Mouse (Mus musculus): Measurements from ENCODE around the gene Gm28047. TPM values are rescaled to one million over a fixed set of nuclear protein-coding genes. Genes with fewer than 3 reads are reported as not detected.

Gene Gm28047
- polyA plus RNA-seq, 1 experiment: not detected

GRCm38 (mm10) chr15:102552599-102552998, 72.3 kb downstream of the Gm28047 start:
- Histone ChIP-seq H3ac (ENCODE audit: control insufficient read depth, insufficient read length, low read depth) (no peak overlapping the region), H3K4me3 (ENCODE audit: insufficient read depth, poor library complexity, severe bottlenecking) (no peak overlapping the region), H3K79me3 (ENCODE audit: low read depth) (no peaks in the 10 kb centered on the region), H3K79me2 (ENCODE audit: control insufficient read depth, insufficient read depth) (no peaks in the 10 kb centered on the region), H3K36me3 (ENCODE audit: control insufficient read depth, insufficient read depth) (peaks cover 78% of the 10 kb centered on the region), H3K27me3 (ENCODE audit: control insufficient read depth, insufficient read depth, insufficient read length) (no peaks in the 10 kb centered on the region)
- TF ChIP-seq CEBPB (IDR thresholded peaks at IDR 0.05; ENCODE audit: low read depth) (no peak), MAX (IDR thresholded peaks at IDR 0.05) (no peak), USF1 (IDR thresholded peaks at IDR 0.05; ENCODE audit: low read depth) (no peak), CTCF (IDR thresholded peaks at IDR 0.05; ENCODE audit: control insufficient read depth, insufficient read depth, insufficient read length) (no peak), MYOG (IDR thresholded peaks at IDR 0.05; ENCODE audit: control insufficient read depth, extremely low read depth, insufficient read length) (no peak), FOSL1 (IDR thresholded peaks at IDR 0.05; ENCODE audit: insufficient read depth, low read length, poor library complexity, severe bottlenecking) (no peak)

DNA sequence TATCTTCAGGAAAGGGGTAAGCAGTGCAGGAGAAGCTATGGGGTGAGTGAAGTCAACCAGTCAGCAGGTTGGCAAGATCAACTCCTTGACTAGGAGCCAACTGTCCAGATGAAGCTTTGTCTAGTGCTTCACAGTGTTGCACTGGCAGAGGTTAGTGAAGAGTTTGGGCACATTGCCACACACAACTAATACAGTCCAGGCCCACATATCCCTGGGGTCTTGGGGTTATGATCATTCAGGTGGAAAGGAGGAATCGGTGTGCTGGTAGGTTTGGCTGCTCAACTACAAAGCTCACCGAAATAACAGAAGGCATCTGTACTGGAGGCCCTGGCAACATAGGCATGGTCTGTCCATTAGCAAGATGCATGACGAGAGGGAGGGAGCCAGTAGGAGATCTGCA, 77.4 kb downstream of the Gm28047 start:
- TF ChIP-seq CTCF (IDR thresholded peaks at IDR 0.05; ENCODE audit: control insufficient read depth, insufficient read depth, insufficient read length) (no peak), MYOG (IDR thresholded peaks at IDR 0.05; ENCODE audit: control insufficient read depth, extremely low read depth, insufficient read length) (no peak), MYOD1 (IDR thresholded peaks at IDR 0.05; ENCODE audit: control insufficient read depth, insufficient read length, low read depth) (no peak), FOSL1 (IDR thresholded peaks at IDR 0.05; ENCODE audit: insufficient read depth, low read length, poor library complexity, severe bottlenecking) (no peak), MAX (IDR thresholded peaks at IDR 0.05) (no peak), CEBPB (IDR thresholded peaks at IDR 0.05; ENCODE audit: low read depth) (no peak), USF1 (IDR thresholded peaks at IDR 0.05; ENCODE audit: low read depth) (no peak)
- H3K36me3 ChIP-seq (ENCODE audit: control insufficient read depth, insufficient read depth): peaks cover 76% of the 10 kb centered on the region

GRCm38 (mm10) chr15:102546677-102547427, 78.0 kb downstream of the Gm28047 start:
- Histone ChIP-seq H3K36me3 (ENCODE audit: control insufficient read depth, insufficient read depth) (peaks cover 76% of the 10 kb centered on the region), H3K79me2 (ENCODE audit: control insufficient read depth, insufficient read depth) (no peaks in the 10 kb centered on the region), H3ac (ENCODE audit: control insufficient read depth, insufficient read length, low read depth) (no peak overlapping the region), H3K79me3 (ENCODE audit: low read depth) (no peaks in the 10 kb centered on the region), H3K27me3 (ENCODE audit: control insufficient read depth, insufficient read depth, insufficient read length) (no peaks in the 10 kb centered on the region), H3K4me3 (ENCODE audit: insufficient read depth, poor library complexity, severe bottlenecking) (no peak overlapping the region)
- no peak for TF ChIP-seq MYOD1 (IDR thresholded peaks at IDR 0.05; ENCODE audit: control insufficient read depth, insufficient read length, low read depth)
- TF ChIP-seq MAX (IDR thresholded peaks at IDR 0.05): no peak
- no peak for TF ChIP-seq FOSL1 (IDR thresholded peaks at IDR 0.05; ENCODE audit: insufficient read depth, low read length, poor library complexity, severe bottlenecking)
- no peak for TF ChIP-seq MYOG (IDR thresholded peaks at IDR 0.05; ENCODE audit: control insufficient read depth, extremely low read depth, insufficient read length)
- no peak for TF ChIP-seq USF1 (IDR thresholded peaks at IDR 0.05; ENCODE audit: low read depth)

More for the DNA sequence above, 77.4 kb downstream of the Gm28047 start:
- Histone ChIP-seq H3ac (ENCODE audit: control insufficient read depth, insufficient read length, low read depth) (no peak overlapping the region), H3K79me2 (ENCODE audit: control insufficient read depth, insufficient read depth) (no peaks in the 10 kb centered on the region), H3K27me3 (ENCODE audit: control insufficient read depth, insufficient read depth, insufficient read length) (no peaks in the 10 kb centered on the region), H3K79me3 (ENCODE audit: low read depth) (no peaks in the 10 kb centered on the region), H3K4me3 (ENCODE audit: insufficient read depth, poor library complexity, severe bottlenecking) (no peak overlapping the region)

- H3K27me3 ChIP-seq (ENCODE audit: control insufficient read depth, insufficient read depth, insufficient read length): no peaks in the 10 kb centered on the region
- no peaks in the 10 kb centered on the region for H3K79me3 ChIP-seq (ENCODE audit: low read depth)
- H3ac ChIP-seq (ENCODE audit: control insufficient read depth, insufficient read length, low read depth): no peak overlapping the region
- no peak overlapping the region for H3K4me3 ChIP-seq (ENCODE audit: insufficient read depth, poor library complexity, severe bottlenecking)
- no peaks in the 10 kb centered on the region for H3K79me2 ChIP-seq (ENCODE audit: control insufficient read depth, insufficient read depth)
- TF ChIP-seq MYOG (IDR thresholded peaks at IDR 0.05; ENCODE audit: control insufficient read depth, extremely low read depth, insufficient read length) (no peak), CEBPB (IDR thresholded peaks at IDR 0.05; ENCODE audit: low read depth) (no peak), FOSL1 (IDR thresholded peaks at IDR 0.05; ENCODE audit: insufficient read depth, low read length, poor library complexity, severe bottlenecking) (no peak), MAX (IDR thresholded peaks at IDR 0.05) (no peak), MYOD1 (IDR thresholded peaks at IDR 0.05; ENCODE audit: control insufficient read depth, insufficient read length, low read depth) (no peak), USF1 (IDR thresholded peaks at IDR 0.05; ENCODE audit: low read depth) (no peak), CTCF (IDR thresholded peaks at IDR 0.05; ENCODE audit: control insufficient read depth, insufficient read depth, insufficient read length) (no peak)
- H3K36me3 ChIP-seq (ENCODE audit: control insufficient read depth, insufficient read depth): peaks cover 76% of the 10 kb centered on the region
Measured at GRCm38 (mm10) chr15:102546246-102546645, 78.6 kb downstream of the Gm28047 start.

DNA sequence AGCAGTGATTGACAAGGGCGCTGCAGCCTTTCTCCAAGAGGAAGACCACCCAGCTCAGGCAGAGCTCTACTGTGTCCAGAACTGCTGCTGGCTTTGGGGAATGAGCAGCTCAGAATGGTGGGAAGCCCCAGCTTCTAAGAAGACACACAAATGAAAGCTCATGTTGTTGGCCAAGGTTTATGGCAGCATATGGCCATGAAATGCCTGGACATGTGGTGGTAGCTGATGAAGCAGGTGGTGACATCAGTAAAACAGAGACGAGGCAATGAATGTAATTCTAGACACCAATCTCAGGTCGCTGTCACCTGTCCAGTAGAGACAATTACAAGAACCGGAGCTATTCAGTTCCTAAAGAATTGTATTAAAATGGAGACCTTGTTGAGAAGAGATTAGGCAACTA, 80.1 kb downstream of the Gm28047 start:
- TF ChIP-seq MYOD1 (IDR thresholded peaks at IDR 0.05; ENCODE audit: control insufficient read depth, insufficient read length, low read depth): no peak
- no peak for TF ChIP-seq CEBPB (IDR thresholded peaks at IDR 0.05; ENCODE audit: low read depth)
- TF ChIP-seq MYOG (IDR thresholded peaks at IDR 0.05; ENCODE audit: control insufficient read depth, extremely low read depth, insufficient read length): no peak
- TF ChIP-seq FOSL1 (IDR thresholded peaks at IDR 0.05; ENCODE audit: insufficient read depth, low read length, poor library complexity, severe bottlenecking): no peak
- no peak for TF ChIP-seq USF1 (IDR thresholded peaks at IDR 0.05; ENCODE audit: low read depth)
- TF ChIP-seq CTCF (IDR thresholded peaks at IDR 0.05; ENCODE audit: control insufficient read depth, insufficient read depth, insufficient read length): no peak
- no peak for TF ChIP-seq MAX (IDR thresholded peaks at IDR 0.05)
- no peak overlapping the region for H3K4me3 ChIP-seq (ENCODE audit: insufficient read depth, poor library complexity, severe bottlenecking)
- no peaks in the 10 kb centered on the region for H3K79me2 ChIP-seq (ENCODE audit: control insufficient read depth, insufficient read depth)
- no peaks in the 10 kb centered on the region for H3K27me3 ChIP-seq (ENCODE audit: control insufficient read depth, insufficient read depth, insufficient read length)
- peaks cover 85% of the 10 kb centered on the region for H3K36me3 ChIP-seq (ENCODE audit: control insufficient read depth, insufficient read depth)
- H3ac ChIP-seq (ENCODE audit: control insufficient read depth, insufficient read length, low read depth): no peak overlapping the region
- no peaks in the 10 kb centered on the region for H3K79me3 ChIP-seq (ENCODE audit: low read depth)
